Mouse (Mus musculus): Measurements from ENCODE around the gene Atp6ap1l. TPM values are rescaled to one million over a fixed set of nuclear protein-coding genes. Genes with fewer than 3 reads are reported as not detected.

Atp6ap1l gene
- polyA plus RNA-seq, 2 experiments = 0.34 TPM; not detected in 1

GRCm38 (mm10) chr13:90885856-90886532 is 19.2 kb downstream of the Atp6ap1l start:
- ATAC-seq (ENCODE audit: low FRiP score, low read depth) (no peak; the same call in 1 of the 2 replicates), DNase-seq (ENCODE audit: low spot score) (no peak)
- 44% methylated on average over 13 of the region's 13 CpGs for WGBS
- Histone ChIP-seq H3K36me3 (ENCODE audit: control insufficient read depth, insufficient read depth, low read length) (no peaks in the 10 kb centered on the region), H3K4me1 (ENCODE audit: control insufficient read depth, insufficient read depth, low read length) (peaks cover 7% of the 10 kb centered on the region; the same call in 1 of the 2 replicates), H3K9me3 (ENCODE audit: control insufficient read depth, low read length) (no peaks in the 10 kb centered on the region), H3K4me2 (replicated peaks; ENCODE audit: low read depth, low read length, severe bottlenecking) (peak overlapping the region; percentile 61), H3K27me3 (ENCODE audit: control insufficient read depth, insufficient read depth, low read length) (no peaks in the 10 kb centered on the region), H3K27ac (replicated peaks; ENCODE audit: low read depth, low read length) (no peak overlapping the region), H3K9ac (ENCODE audit: low read depth, low read length, severe bottlenecking) (peak overlapping the region; percentile 37), H3K4me3 (replicated peaks; ENCODE audit: low read length) (peak overlapping the region; percentile 41)
- no peak for TF ChIP-seq POLR2A (IDR thresholded peaks at IDR 0.05; ENCODE audit: borderline replicate concordance, extremely low read depth, insufficient read depth, insufficient read length)

GRCm38 (mm10) chr13:90881727-90882429 is 23.3 kb downstream of the Atp6ap1l start:
- Histone ChIP-seq H3K4me1 (ENCODE audit: control insufficient read depth, insufficient read depth, low read length) (peaks cover 7% of the 10 kb centered on the region; the same call in 1 of the 2 replicates), H3K9ac (ENCODE audit: low read depth, low read length, severe bottlenecking) (no peak overlapping the region), H3K4me3 (replicated peaks; ENCODE audit: low read length) (no peak overlapping the region), H3K27ac (replicated peaks; ENCODE audit: low read depth, low read length) (no peak overlapping the region), H3K27me3 (ENCODE audit: control insufficient read depth, insufficient read depth, low read length) (no peaks in the 10 kb centered on the region), H3K9me3 (ENCODE audit: control insufficient read depth, low read length) (no peaks in the 10 kb centered on the region), H3K4me2 (replicated peaks; ENCODE audit: low read depth, low read length, severe bottlenecking) (no peak overlapping the region), H3K36me3 (ENCODE audit: control insufficient read depth, insufficient read depth, low read length) (no peaks in the 10 kb centered on the region)
- DNase-seq (ENCODE audit: low spot score) (no peak), ATAC-seq (ENCODE audit: low FRiP score, low read depth) (no peak)
- TF ChIP-seq POLR2A (IDR thresholded peaks at IDR 0.05; ENCODE audit: borderline replicate concordance, extremely low read depth, insufficient read depth, insufficient read length) = no peak
- 97% methylated on average over 1 of the region's 1 CpGs for WGBS

- 49% methylated on average over 4 of the region's 4 CpGs for WGBS
- Histone ChIP-seq H3K27ac (replicated peaks; ENCODE audit: low read depth, low read length) (no peak overlapping the region), H3K4me2 (replicated peaks; ENCODE audit: low read depth, low read length, severe bottlenecking) (no peak overlapping the region), H3K36me3 (ENCODE audit: control insufficient read depth, insufficient read depth, low read length) (no peaks in the 10 kb centered on the region), H3K9ac (ENCODE audit: low read depth, low read length, severe bottlenecking) (no peak overlapping the region), H3K27me3 (ENCODE audit: control insufficient read depth, insufficient read depth, low read length) (no peaks in the 10 kb centered on the region), H3K4me3 (replicated peaks; ENCODE audit: low read length) (no peak overlapping the region), H3K9me3 (ENCODE audit: control insufficient read depth, low read length) (no peaks in the 10 kb centered on the region), H3K4me1 (ENCODE audit: control insufficient read depth, insufficient read depth, low read length) (no peaks in the 10 kb centered on the region)
- no peak for TF ChIP-seq POLR2A (IDR thresholded peaks at IDR 0.05; ENCODE audit: borderline replicate concordance, extremely low read depth, insufficient read depth, insufficient read length)
- DNase-seq (ENCODE audit: low spot score) (peak; percentile 32), ATAC-seq (ENCODE audit: low FRiP score, low read depth) (no peak)
Measured at GRCm38 (mm10) chr13:90871579-90871978, 33.6 kb downstream of the Atp6ap1l start.

DNA sequence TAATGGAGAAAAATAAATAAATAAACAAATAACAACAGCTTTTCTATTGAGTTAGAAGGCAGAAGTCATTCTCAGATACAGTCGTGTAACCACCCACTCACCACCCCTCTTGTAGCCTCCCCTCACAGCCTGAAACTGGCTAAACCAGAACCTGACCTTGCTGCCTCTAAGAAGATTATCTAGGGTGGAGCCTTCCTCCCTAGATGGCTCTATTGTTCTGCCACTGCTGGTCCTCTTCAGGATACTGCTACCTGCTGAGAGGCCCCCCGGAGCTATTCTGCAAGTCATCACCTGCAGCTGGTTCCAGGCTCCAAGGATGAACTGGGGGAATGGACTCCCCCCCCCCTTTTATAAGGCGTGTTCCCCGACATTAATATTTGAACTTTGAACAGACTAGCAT is 36.0 kb downstream of the Atp6ap1l start:
- H3K9me3 ChIP-seq (ENCODE audit: control insufficient read depth, low read length) = no peaks in the 10 kb centered on the region
- ATAC-seq (ENCODE audit: low FRiP score, low read depth) (no peak), DNase-seq (ENCODE audit: low spot score) (no peak)
- no peaks in the 10 kb centered on the region for H3K27me3 ChIP-seq (ENCODE audit: control insufficient read depth, insufficient read depth, low read length)
- WGBS = 41% methylated on average over 4 of the region's 4 CpGs
- no peaks in the 10 kb centered on the region for H3K4me1 ChIP-seq (ENCODE audit: control insufficient read depth, insufficient read depth, low read length)
- no peak overlapping the region for H3K9ac ChIP-seq (ENCODE audit: low read depth, low read length, severe bottlenecking)
- H3K36me3 ChIP-seq (ENCODE audit: control insufficient read depth, insufficient read depth, low read length) = no peaks in the 10 kb centered on the region
- H3K27ac ChIP-seq (replicated peaks; ENCODE audit: low read depth, low read length) = no peak overlapping the region
- H3K4me2 ChIP-seq (replicated peaks; ENCODE audit: low read depth, low read length, severe bottlenecking) = no peak overlapping the region
- H3K4me3 ChIP-seq (replicated peaks; ENCODE audit: low read length) = no peak overlapping the region
- no peak for TF ChIP-seq POLR2A (IDR thresholded peaks at IDR 0.05; ENCODE audit: borderline replicate concordance, extremely low read depth, insufficient read depth, insufficient read length)

DNA sequence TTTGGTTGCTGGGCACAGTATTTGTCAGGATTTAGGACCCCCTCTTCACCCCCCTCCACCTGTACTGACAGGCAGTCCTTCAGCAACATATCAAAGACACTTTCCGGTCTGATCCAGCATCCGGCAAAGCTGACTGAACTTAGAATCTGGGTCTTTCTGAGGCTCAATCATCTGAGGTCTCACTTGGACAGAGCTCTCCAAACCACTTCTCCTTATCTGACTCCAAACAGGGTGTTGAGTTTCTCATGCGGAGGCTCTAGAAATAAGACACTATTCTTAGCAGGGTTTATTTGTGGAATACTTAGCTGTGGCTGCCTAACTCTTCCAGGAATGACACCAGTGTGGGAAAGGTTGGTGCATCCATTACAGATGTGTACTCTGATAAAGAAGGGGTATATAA is 43.0 kb downstream of the Atp6ap1l start:
- ATAC-seq (ENCODE audit: low FRiP score, low read depth) (no peak), DNase-seq (ENCODE audit: low spot score) (no peak)
- Histone ChIP-seq H3K9me3 (ENCODE audit: control insufficient read depth, low read length) (no peaks in the 10 kb centered on the region), H3K4me2 (replicated peaks; ENCODE audit: low read depth, low read length, severe bottlenecking) (no peak overlapping the region), H3K9ac (ENCODE audit: low read depth, low read length, severe bottlenecking) (no peak overlapping the region), H3K27me3 (ENCODE audit: control insufficient read depth, insufficient read depth, low read length) (no peaks in the 10 kb centered on the region), H3K36me3 (ENCODE audit: control insufficient read depth, insufficient read depth, low read length) (no peaks in the 10 kb centered on the region), H3K27ac (replicated peaks; ENCODE audit: low read depth, low read length) (no peak overlapping the region), H3K4me1 (ENCODE audit: control insufficient read depth, insufficient read depth, low read length) (no peaks in the 10 kb centered on the region), H3K4me3 (replicated peaks; ENCODE audit: low read length) (no peak overlapping the region)
- TF ChIP-seq POLR2A (IDR thresholded peaks at IDR 0.05; ENCODE audit: borderline replicate concordance, extremely low read depth, insufficient read depth, insufficient read length) = no peak
- 82% methylated on average over 3 of the region's 3 CpGs for WGBS
